Mouse (Mus musculus): ENCODE measurements around the gene Lama5. TPM values are rescaled to one million over a fixed set of nuclear protein-coding genes. Genes with fewer than 3 reads are reported as not detected.
A peak's percentile ranks its signal among the peaks of the same experiment; 100 is the strongest.

The Lama5 gene
- polyA plus RNA-seq, 1 experiment from 2014 or later = 11.2 TPM

- DNase-seq (ENCODE audit: extremely low spot score, low spot score) = no peak
- WGBS = 62% methylated on average over 9 of the region's 9 CpGs
- no peaks in the 10 kb centered on the region for H3K9me3 ChIP-seq
- H3K4me3 ChIP-seq = no peak overlapping the region
- peaks cover 18% of the 10 kb centered on the region for H3K4me1 ChIP-seq
- H3K27ac ChIP-seq = no peak overlapping the region
- no peaks in the 10 kb centered on the region for H3K27me3 ChIP-seq (ENCODE audit: poor library complexity, severe bottlenecking)
- no peaks in the 10 kb centered on the region for H3K36me3 ChIP-seq (replicated peaks)
These were observed 23.4 kb upstream of the Lama5 start for GRCm38 (mm10) chr2:180248947-180249660.

DNA sequence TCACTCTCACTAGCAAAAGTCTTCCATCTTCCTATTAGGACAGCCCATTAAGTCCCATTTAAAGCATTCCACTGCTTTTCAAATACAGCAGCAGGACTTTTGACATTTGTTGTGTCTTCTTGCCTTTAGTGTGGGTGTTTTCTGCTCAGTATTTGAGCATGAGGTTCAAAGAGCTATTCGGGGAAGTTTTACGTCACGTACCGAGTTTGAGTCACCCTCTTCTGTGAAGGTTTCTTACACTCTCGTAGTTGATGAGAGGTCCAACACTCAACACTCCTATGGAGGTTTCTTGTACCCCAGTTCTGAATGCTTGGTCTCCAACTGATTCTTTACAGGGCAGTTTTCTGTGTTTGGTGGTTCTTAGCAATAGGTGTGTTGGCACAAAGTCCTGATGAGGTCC lies 22.3 kb upstream of the Lama5 start:
- Histone ChIP-seq H3K9me3 (no peaks in the 10 kb centered on the region), H3K36me3 (replicated peaks) (no peaks in the 10 kb centered on the region), H3K27me3 (ENCODE audit: poor library complexity, severe bottlenecking) (no peaks in the 10 kb centered on the region), H3K27ac (no peak overlapping the region), H3K4me1 (peaks cover 18% of the 10 kb centered on the region), H3K4me3 (no peak overlapping the region)
- 93% methylated on average over 5 of the region's 5 CpGs for WGBS
- no peak for DNase-seq (ENCODE audit: extremely low spot score, low spot score)

GRCm38 (mm10) chr2:180243108-180243507 lies 17.4 kb upstream of the Lama5 start:
- Histone ChIP-seq H3K36me3 (replicated peaks) (no peaks in the 10 kb centered on the region), H3K4me3 (no peak overlapping the region), H3K4me1 (no peaks in the 10 kb centered on the region), H3K27me3 (ENCODE audit: poor library complexity, severe bottlenecking) (no peaks in the 10 kb centered on the region), H3K9me3 (no peaks in the 10 kb centered on the region), H3K27ac (no peak overlapping the region)
- WGBS = 94% methylated on average over 4 of the region's 4 CpGs
- DNase-seq (ENCODE audit: extremely low spot score, low spot score) = no peak

GRCm38 (mm10) chr2:180238591-180238990 lies 12.9 kb upstream of the Lama5 start:
- H3K9me3 ChIP-seq = no peaks in the 10 kb centered on the region
- no peaks in the 10 kb centered on the region for H3K36me3 ChIP-seq (replicated peaks)
- no peak for DNase-seq (ENCODE audit: extremely low spot score, low spot score)
- no peaks in the 10 kb centered on the region for H3K27me3 ChIP-seq (ENCODE audit: poor library complexity, severe bottlenecking)
- H3K27ac ChIP-seq = no peak overlapping the region
- no peak overlapping the region for H3K4me3 ChIP-seq
- 88% methylated on average over 5 of the region's 5 CpGs for WGBS
- peaks cover 11% of the 10 kb centered on the region for H3K4me1 ChIP-seq

DNA sequence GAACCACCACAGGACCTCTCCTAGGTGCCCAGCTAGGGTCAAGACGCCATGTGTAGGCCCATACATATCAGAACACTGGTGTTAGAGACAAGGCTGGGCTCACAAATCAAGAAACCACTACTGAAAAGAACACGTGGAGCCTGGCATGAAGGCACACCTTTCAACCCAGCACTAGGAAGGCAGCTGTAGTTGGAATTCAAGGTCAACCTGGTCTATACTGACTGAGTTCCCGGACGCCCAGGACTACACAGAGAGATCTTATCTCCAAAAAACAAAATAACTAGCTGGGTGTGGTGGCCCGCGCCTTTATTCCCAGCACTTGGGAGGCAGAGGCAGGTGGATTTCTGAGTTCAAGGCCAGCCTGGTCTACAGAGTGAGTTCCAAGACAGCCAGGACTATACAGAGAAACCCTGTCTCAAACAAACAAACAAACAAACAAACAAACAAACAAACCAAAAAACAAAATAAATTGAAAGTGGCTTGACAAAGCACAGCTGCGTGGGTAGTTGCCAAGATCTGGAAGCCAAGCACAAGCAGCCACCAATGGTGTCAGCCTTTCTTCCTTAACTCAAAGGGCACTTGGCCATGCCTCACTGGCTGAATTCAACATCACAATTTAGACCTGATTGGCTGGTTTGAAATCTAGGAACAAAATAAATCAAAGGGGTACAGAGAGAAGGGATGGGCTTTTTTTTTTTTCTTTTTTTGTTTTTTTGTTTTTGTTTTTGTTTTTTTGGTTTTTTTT lies 12.1 kb upstream of the Lama5 start:
- DNase-seq (ENCODE audit: extremely low spot score, low spot score) = no peak
- Histone ChIP-seq H3K9me3 (no peaks in the 10 kb centered on the region), H3K4me1 (peaks cover 11% of the 10 kb centered on the region), H3K4me3 (no peak overlapping the region), H3K36me3 (replicated peaks) (no peaks in the 10 kb centered on the region), H3K27ac (no peak overlapping the region), H3K27me3 (ENCODE audit: poor library complexity, severe bottlenecking) (no peaks in the 10 kb centered on the region)
- WGBS = 94% methylated on average over 7 of the region's 7 CpGs

GRCm38 (mm10) chr2:180236930-180237329 lies 11.3 kb upstream of the Lama5 start:
- Histone ChIP-seq H3K27me3 (ENCODE audit: poor library complexity, severe bottlenecking) (no peaks in the 10 kb centered on the region), H3K4me3 (no peak overlapping the region), H3K4me1 (peaks cover 11% of the 10 kb centered on the region), H3K27ac (no peak overlapping the region), H3K36me3 (replicated peaks) (no peaks in the 10 kb centered on the region), H3K9me3 (no peaks in the 10 kb centered on the region)
- no peak for DNase-seq (ENCODE audit: extremely low spot score, low spot score)
- WGBS = 84% methylated on average over 3 of the region's 3 CpGs

DNA sequence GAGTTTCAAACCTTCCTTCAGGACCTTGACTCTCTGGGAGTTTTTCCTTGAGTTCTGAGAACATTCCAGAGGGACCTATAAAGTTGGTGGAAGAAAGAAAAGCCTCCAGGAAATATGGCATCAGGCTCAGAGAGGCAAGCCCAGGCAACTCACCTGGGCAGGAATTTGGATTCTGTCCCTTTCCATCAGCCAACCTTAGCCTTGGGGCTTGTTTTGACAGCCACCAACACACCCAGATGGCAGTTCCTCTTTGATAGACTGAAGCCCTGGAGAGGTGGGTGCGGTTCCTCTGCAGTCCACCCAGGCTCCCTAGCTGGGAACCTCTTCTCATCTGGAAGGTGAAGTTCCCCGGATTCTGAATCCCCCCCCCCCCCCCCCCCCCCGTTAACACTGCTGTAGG lies 10.8 kb upstream of the Lama5 start:
- no peak for DNase-seq (ENCODE audit: extremely low spot score, low spot score)
- 60% methylated on average over 3 of the region's 3 CpGs for WGBS
- no peak overlapping the region for H3K4me3 ChIP-seq

GRCm38 (mm10) chr2:180235788-180236187 lies 10.1 kb upstream of the Lama5 start:
- Histone ChIP-seq H3K27me3 (ENCODE audit: poor library complexity, severe bottlenecking) (no peaks in the 10 kb centered on the region), H3K36me3 (replicated peaks) (no peaks in the 10 kb centered on the region), H3K9me3 (no peaks in the 10 kb centered on the region), H3K4me1 (peaks cover 13% of the 10 kb centered on the region), H3K27ac (0 out of 2 replicates have a peak overlapping the region, but pooled peaks have one; percentile 12), H3K4me3 (no peak overlapping the region)
- no peak for DNase-seq (ENCODE audit: extremely low spot score, low spot score)
- 92% methylated on average over 4 of the region's 4 CpGs for WGBS

More for the DNA sequence above, 10.8 kb upstream of the Lama5 start:
- no peaks in the 10 kb centered on the region for H3K36me3 ChIP-seq (replicated peaks)
- H3K9me3 ChIP-seq = no peaks in the 10 kb centered on the region
- H3K27me3 ChIP-seq (ENCODE audit: poor library complexity, severe bottlenecking) = no peaks in the 10 kb centered on the region
- H3K27ac ChIP-seq = 0 out of 2 replicates have a peak overlapping the region, but pooled peaks have one; percentile 12
- peaks cover 13% of the 10 kb centered on the region for H3K4me1 ChIP-seq

- no peaks in the 10 kb centered on the region for H3K27me3 ChIP-seq (ENCODE audit: poor library complexity, severe bottlenecking)
- no peak overlapping the region for H3K4me3 ChIP-seq
- no peak for DNase-seq (ENCODE audit: extremely low spot score, low spot score)
- peak overlapping the region; percentile 45; the same call in 1 of the 2 replicates for H3K27ac ChIP-seq
- H3K9me3 ChIP-seq = no peaks in the 10 kb centered on the region
- 64% methylated on average over 6 of the region's 6 CpGs for WGBS
- H3K36me3 ChIP-seq (replicated peaks) = no peaks in the 10 kb centered on the region
- peaks cover 13% of the 10 kb centered on the region for H3K4me1 ChIP-seq
These were observed 9.3 kb upstream of the Lama5 start for GRCm38 (mm10) chr2:180234980-180235379.

GRCm38 (mm10) chr2:180234353-180234752 lies 8.7 kb upstream of the Lama5 start:
- Histone ChIP-seq H3K27ac (peak overlapping the region; percentile 45; the same call in 1 of the 2 replicates), H3K27me3 (ENCODE audit: poor library complexity, severe bottlenecking) (no peaks in the 10 kb centered on the region), H3K4me1 (peaks cover 13% of the 10 kb centered on the region), H3K36me3 (replicated peaks) (no peaks in the 10 kb centered on the region), H3K4me3 (no peak overlapping the region), H3K9me3 (no peaks in the 10 kb centered on the region)
- no peak for DNase-seq (ENCODE audit: extremely low spot score, low spot score)
- WGBS = 94% methylated on average over 8 of the region's 8 CpGs

DNA sequence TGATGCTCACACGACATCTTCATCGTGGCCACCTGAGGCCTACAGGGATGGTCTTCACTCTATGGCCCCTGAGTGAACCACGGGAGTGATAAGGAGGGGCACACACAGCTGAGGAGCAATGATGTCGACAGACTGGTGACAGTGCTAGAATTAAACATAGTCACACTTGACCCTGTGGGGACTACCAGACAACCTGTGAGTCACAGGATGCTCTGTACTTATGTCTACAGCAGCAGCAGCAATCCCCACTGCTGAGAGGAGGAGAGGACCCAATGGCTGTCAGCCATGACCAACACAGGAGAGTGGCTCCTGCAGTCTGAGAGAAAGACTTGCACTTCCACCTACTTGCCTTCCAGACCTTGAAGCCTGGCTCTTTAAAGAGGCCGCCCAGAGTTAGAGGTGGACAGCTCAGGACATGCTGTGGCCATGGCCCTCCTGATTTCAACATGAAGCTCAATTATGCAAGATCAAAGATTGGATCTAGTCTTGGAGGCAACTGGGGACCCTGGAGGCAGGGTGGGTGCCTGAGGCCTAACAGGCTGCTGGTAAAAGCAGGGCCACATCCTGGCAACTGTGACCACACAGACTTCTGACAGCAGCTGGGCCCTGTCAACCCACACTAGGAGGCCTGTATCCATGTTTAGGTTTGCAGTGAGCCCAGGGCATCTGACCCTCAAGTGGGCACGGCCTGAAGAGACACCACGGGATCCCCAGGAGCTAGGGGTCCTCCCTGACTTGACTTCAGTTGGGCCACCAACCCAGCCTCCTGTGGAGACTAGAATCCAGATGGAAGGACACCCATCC lies 7.6 kb upstream of the Lama5 start:
- no peak for DNase-seq (ENCODE audit: extremely low spot score, low spot score)
- peaks cover 6% of the 10 kb centered on the region; the same call in 1 of the 2 replicates for H3K27me3 ChIP-seq (ENCODE audit: poor library complexity, severe bottlenecking)
- no peaks in the 10 kb centered on the region for H3K36me3 ChIP-seq (replicated peaks)
- H3K4me1 ChIP-seq = peaks cover 16% of the 10 kb centered on the region
- 90% methylated on average over 7 of the region's 7 CpGs for WGBS
- H3K9me3 ChIP-seq = no peaks in the 10 kb centered on the region
- H3K4me3 ChIP-seq = no peak overlapping the region
- no peak overlapping the region for H3K27ac ChIP-seq

DNA sequence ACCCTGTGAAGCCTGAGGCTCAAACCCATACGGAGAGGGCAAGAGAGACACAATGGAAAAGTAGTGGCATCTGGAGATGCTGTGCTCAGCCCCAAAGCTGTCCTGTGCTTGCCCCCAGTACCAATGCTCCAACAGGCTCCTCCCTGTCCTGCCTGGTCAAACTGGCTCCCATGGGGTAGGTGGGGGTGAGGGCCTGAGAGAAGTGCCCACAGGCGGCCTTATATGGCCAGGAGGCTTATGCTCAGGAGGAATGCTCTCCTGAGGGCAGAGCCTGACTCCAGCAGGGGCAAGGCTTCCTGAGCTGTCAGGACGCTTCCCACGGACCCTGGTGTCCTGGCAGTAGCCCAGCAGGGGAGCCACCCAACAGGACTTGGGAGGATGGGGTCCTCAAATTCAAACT lies 4.8 kb upstream of the Lama5 start:
- DNase-seq (ENCODE audit: extremely low spot score, low spot score) = no peak
- Histone ChIP-seq H3K4me3 (no peak overlapping the region), H3K9me3 (no peaks in the 10 kb centered on the region), H3K27me3 (ENCODE audit: poor library complexity, severe bottlenecking) (peaks cover 29% of the 10 kb centered on the region), H3K36me3 (replicated peaks) (no peaks in the 10 kb centered on the region), H3K4me1 (peaks cover 44% of the 10 kb centered on the region), H3K27ac (no peak overlapping the region)
- 64% methylated on average over 4 of the region's 4 CpGs for WGBS

Measured in forebrain, embryonic 10.5 days (tissue).